Mouse (Mus musculus): ENCODE data around the gene Atn1.

DNA sequence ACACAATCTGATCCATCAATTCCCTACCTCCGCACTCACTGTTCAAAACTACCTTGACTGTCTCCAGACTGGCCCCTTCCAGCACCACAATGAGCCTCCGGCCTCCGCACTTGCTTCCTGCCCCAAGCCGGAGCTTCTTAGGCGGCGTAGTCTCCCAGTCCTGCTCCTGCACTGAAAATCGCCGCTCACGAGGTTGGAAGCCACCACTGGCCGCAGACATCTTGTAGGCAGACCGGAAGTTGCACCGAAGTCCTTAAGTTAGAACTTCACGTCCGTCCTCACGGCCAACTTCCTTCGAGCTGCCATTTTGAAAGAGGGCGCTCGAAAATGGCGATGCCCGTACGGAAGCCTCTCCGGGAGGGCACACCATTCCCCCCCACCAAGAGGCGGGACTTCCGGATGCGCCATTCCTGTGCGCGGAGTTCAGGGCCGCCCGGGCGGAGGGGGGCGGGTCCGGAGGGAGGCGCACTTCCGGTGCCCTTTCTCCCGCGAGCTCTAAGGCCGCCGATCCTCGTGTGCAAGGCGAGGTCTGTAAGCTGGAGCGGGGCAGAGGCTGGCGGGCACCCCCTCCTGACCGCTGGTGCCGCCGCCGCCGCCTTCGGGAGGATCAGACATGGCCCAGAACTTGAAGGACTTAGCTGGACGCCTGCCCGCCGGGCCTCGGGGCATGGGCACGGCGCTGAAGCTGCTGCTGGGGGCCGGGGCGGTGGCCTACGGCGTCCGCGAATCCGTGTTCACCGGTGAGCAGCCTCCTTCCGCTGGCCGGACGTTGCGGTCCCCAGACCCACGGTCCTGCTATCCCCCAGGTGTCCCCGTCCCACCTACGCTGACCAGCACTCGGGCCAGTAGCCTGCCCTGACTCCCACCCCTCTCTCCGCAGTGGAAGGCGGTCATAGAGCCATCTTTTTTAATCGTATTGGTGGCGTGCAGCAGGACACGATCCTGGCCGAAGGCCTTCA is 44.2 kb downstream of the Atn1 start, which contains the start of the genes Emg1 and Phb2:
- TF ChIP-seq CTCF (IDR thresholded peaks at IDR 0.05; ENCODE audit: low read depth) (peak; percentile 42), EP300 (optimal IDR thresholded peaks at IDR 0.05) (peak; percentile 29)

All from stomach, postnatal 0 days (tissue).